Mouse (Mus musculus) heart, embryonic 15.5 days (tissue): ENCODE data around the gene Dscam. TPM values are rescaled to one million over a fixed set of nuclear protein-coding genes. Genes with fewer than 3 reads are reported as not detected.

Experiments used
- ATAC-seq: fragments of 200-750 bp; cut with Nextera tagmentation; replicated peaks from 2 replicates; pipeline ENCODE4 v1.8.0; 2017; ENCODE audit warnings: low read depth, moderate TSS enrichment; ENCODE audit not compliant: insufficient number of reproducible peaks, insufficient read depth, low FRiP score
- H3K27ac ChIP-seq: fragments of 300-500 bp; sonication (generic); 2 replicates; pipeline ENCODE4 v1.5.1; 2015; ENCODE audit warnings: mild to moderate bottlenecking, inconsistent platforms
- H3K27me3 ChIP-seq: fragments of 300-500 bp; sonication (generic); 2 replicates; pipeline ENCODE4 v1.6.1; 2015; ENCODE audit warnings: inconsistent platforms
- H3K36me3 ChIP-seq: fragments of 300-500 bp; sonication (generic); 2 replicates; pipeline ENCODE4 v1.6.1; 2015; ENCODE audit warnings: mild to moderate bottlenecking, inconsistent platforms
- H3K4me1 ChIP-seq: fragments of 300-500 bp; sonication (generic); replicated peaks from 2 replicates; pipeline ENCODE4 v1.6.1; 2015; ENCODE audit warnings: inconsistent platforms
- H3K4me2 ChIP-seq: fragments of 300-500 bp; sonication (generic); 2 replicates; pipeline ENCODE4 v1.6.1; 2015; ENCODE audit warnings: inconsistent platforms, mild to moderate bottlenecking, moderate library complexity
- H3K4me3 ChIP-seq: fragments of 300-500 bp; sonication (generic); 2 replicates; pipeline ENCODE4 v1.5.1; 2015; ENCODE audit warnings: mild to moderate bottlenecking, inconsistent platforms
- H3K9ac ChIP-seq: fragments of 300-500 bp; sonication (generic); 2 replicates; pipeline ENCODE4 v1.6.1; 2015; ENCODE audit warnings: mild to moderate bottlenecking, inconsistent platforms
- H3K9me3 ChIP-seq: fragments of 300-500 bp; sonication (generic); replicated peaks from 2 replicates; pipeline ENCODE4 v1.6.1; 2016; ENCODE audit warnings: inconsistent platforms
- WGBS: fragments of 180-500 bp; shearing (Covaris S2); methylation state at CpG from one replicate; pipeline ENCODE4 v1.1.7; 2015; ENCODE audit warnings: mixed read lengths; 5-methylcytosine and 5-hydroxymethylcytosine counted together
- polyA plus RNA-seq: library from polyadenylated mRNA; unstranded; fragments of >200 nt; fragmentation: Nextera tagmentation; extraction: Ambion mirVana; gene quantifications from 2 replicates; pipeline ENCODE4 v1.2.1, GENCODE M21; 2015

Dscam gene
- polyA plus RNA-seq, 1 experiment from 2014 or later: not detected

- no peaks in the 10 kb centered on the region for H3K27me3 ChIP-seq
- H3K4me1 ChIP-seq: no peaks in the 10 kb centered on the region
- no peak overlapping the region for H3K27ac ChIP-seq
- no peaks in the 10 kb centered on the region for H3K36me3 ChIP-seq
- ATAC-seq: no peak
- WGBS: 82% methylated on average over 5 of the region's 5 CpGs
- H3K9ac ChIP-seq: no peak overlapping the region
- no peak overlapping the region for H3K4me2 ChIP-seq
- no peak overlapping the region for H3K4me3 ChIP-seq
- no peaks in the 10 kb centered on the region for H3K9me3 ChIP-seq
Measured at GRCm38 (mm10) chr16:96629623-96630022, 540.9 kb downstream of the Dscam start.

- H3K27ac ChIP-seq: no peak overlapping the region
- H3K9ac ChIP-seq: no peak overlapping the region
- no peaks in the 10 kb centered on the region for H3K9me3 ChIP-seq
- H3K4me1 ChIP-seq: no peaks in the 10 kb centered on the region; the same call in 1 of the 2 replicates
- no peaks in the 10 kb centered on the region for H3K36me3 ChIP-seq
- no peak overlapping the region for H3K4me3 ChIP-seq
- no peak overlapping the region for H3K4me2 ChIP-seq
- 64% methylated on average over 4 of the region's 4 CpGs for WGBS
- no peak for ATAC-seq
- H3K27me3 ChIP-seq: no peaks in the 10 kb centered on the region
Measured at GRCm38 (mm10) chr16:96625468-96625867, 545.1 kb downstream of the Dscam start.

- Histone ChIP-seq H3K9ac (no peak overlapping the region), H3K27me3 (no peaks in the 10 kb centered on the region), H3K9me3 (no peaks in the 10 kb centered on the region), H3K4me1 (no peaks in the 10 kb centered on the region; the same call in 1 of the 2 replicates), H3K36me3 (no peaks in the 10 kb centered on the region), H3K4me2 (no peak overlapping the region), H3K4me3 (no peak overlapping the region), H3K27ac (no peak overlapping the region)
- WGBS: 57% methylated on average over 7 of the region's 7 CpGs
- ATAC-seq: no peak
Measured at GRCm38 (mm10) chr16:96624570-96625411, 545.8 kb downstream of the Dscam start.

GRCm38 (mm10) chr16:96620861-96621260, 549.7 kb downstream of the Dscam start:
- Histone ChIP-seq H3K9ac (no peak overlapping the region), H3K27ac (no peak overlapping the region), H3K4me1 (no peaks in the 10 kb centered on the region; the same call in 1 of the 2 replicates), H3K27me3 (no peaks in the 10 kb centered on the region), H3K4me3 (no peak overlapping the region), H3K4me2 (no peak overlapping the region), H3K36me3 (no peaks in the 10 kb centered on the region), H3K9me3 (no peaks in the 10 kb centered on the region)
- 89% methylated on average over 6 of the region's 6 CpGs for WGBS
- ATAC-seq: no peak

GRCm38 (mm10) chr16:96620402-96620801, 550.1 kb downstream of the Dscam start:
- H3K27me3 ChIP-seq: no peaks in the 10 kb centered on the region
- H3K27ac ChIP-seq: no peak overlapping the region
- H3K36me3 ChIP-seq: no peaks in the 10 kb centered on the region
- no peak overlapping the region for H3K4me2 ChIP-seq
- H3K9ac ChIP-seq: no peak overlapping the region
- no peak; the same call in 1 of the 2 replicates for ATAC-seq
- H3K4me1 ChIP-seq: no peaks in the 10 kb centered on the region; the same call in 1 of the 2 replicates
- WGBS: 49% methylated on average over 5 of the region's 5 CpGs
- no peaks in the 10 kb centered on the region for H3K9me3 ChIP-seq
- H3K4me3 ChIP-seq: no peak overlapping the region

GRCm38 (mm10) chr16:96617772-96618171, 552.8 kb downstream of the Dscam start:
- Histone ChIP-seq H3K36me3 (no peaks in the 10 kb centered on the region), H3K9me3 (no peaks in the 10 kb centered on the region), H3K9ac (no peak overlapping the region), H3K27me3 (no peaks in the 10 kb centered on the region), H3K4me2 (no peak overlapping the region), H3K4me1 (no peaks in the 10 kb centered on the region; the same call in 1 of the 2 replicates), H3K27ac (no peak overlapping the region), H3K4me3 (no peak overlapping the region)
- WGBS: 42% methylated on average over 4 of the region's 4 CpGs
- ATAC-seq: no peak

GRCm38 (mm10) chr16:96613275-96613674, 557.3 kb downstream of the Dscam start:
- Histone ChIP-seq H3K27me3 (no peaks in the 10 kb centered on the region), H3K27ac (no peak overlapping the region), H3K4me2 (no peak overlapping the region), H3K9ac (no peak overlapping the region), H3K36me3 (no peaks in the 10 kb centered on the region), H3K9me3 (no peaks in the 10 kb centered on the region), H3K4me3 (no peak overlapping the region), H3K4me1 (no peaks in the 10 kb centered on the region)
- 62% methylated on average over 4 of the region's 4 CpGs for WGBS
- ATAC-seq: no peak

- WGBS: 85% methylated on average over 1 of the region's 1 CpGs
- Histone ChIP-seq H3K4me2 (no peak overlapping the region), H3K4me1 (no peaks in the 10 kb centered on the region), H3K9me3 (no peaks in the 10 kb centered on the region), H3K36me3 (no peaks in the 10 kb centered on the region), H3K27me3 (no peaks in the 10 kb centered on the region), H3K9ac (no peak overlapping the region), H3K27ac (no peak overlapping the region), H3K4me3 (no peak overlapping the region)
- ATAC-seq: no peak
Measured at GRCm38 (mm10) chr16:96610806-96611205, 559.7 kb downstream of the Dscam start.

GRCm38 (mm10) chr16:96602206-96602605, 568.3 kb downstream of the Dscam start:
- Histone ChIP-seq H3K4me2 (no peak overlapping the region), H3K9me3 (no peaks in the 10 kb centered on the region), H3K4me1 (no peaks in the 10 kb centered on the region), H3K36me3 (no peaks in the 10 kb centered on the region), H3K27ac (no peak overlapping the region), H3K4me3 (no peak overlapping the region), H3K27me3 (peaks cover 5% of the 10 kb centered on the region; the same call in 1 of the 2 replicates), H3K9ac (no peak overlapping the region)
- no peak for ATAC-seq
- WGBS: 55% methylated on average over 2 of the region's 2 CpGs

GRCm38 (mm10) chr16:96600791-96601190, 569.8 kb downstream of the Dscam start:
- no peaks in the 10 kb centered on the region for H3K4me1 ChIP-seq
- H3K9me3 ChIP-seq: no peaks in the 10 kb centered on the region
- ATAC-seq: no peak
- no peak overlapping the region for H3K4me2 ChIP-seq
- H3K36me3 ChIP-seq: no peaks in the 10 kb centered on the region
- no peak overlapping the region for H3K4me3 ChIP-seq
- H3K27ac ChIP-seq: no peak overlapping the region
- no peak overlapping the region for H3K9ac ChIP-seq
- 86% methylated on average over 11 of the region's 11 CpGs for WGBS
- peaks cover 5% of the 10 kb centered on the region; the same call in 1 of the 2 replicates for H3K27me3 ChIP-seq

- no peak overlapping the region for H3K4me2 ChIP-seq
- no peak for ATAC-seq
- no peaks in the 10 kb centered on the region for H3K36me3 ChIP-seq
- H3K27me3 ChIP-seq: 0 out of 2 replicates have a peak, but pooled peaks cover 5% of the 10 kb centered on the region
- H3K27ac ChIP-seq: no peak overlapping the region
- WGBS: 68% methylated on average over 3 of the region's 3 CpGs
- H3K9ac ChIP-seq: no peak overlapping the region
- no peaks in the 10 kb centered on the region for H3K4me1 ChIP-seq
- H3K9me3 ChIP-seq: no peaks in the 10 kb centered on the region
- no peak overlapping the region for H3K4me3 ChIP-seq
Measured at GRCm38 (mm10) chr16:96599401-96600060, 571.0 kb downstream of the Dscam start.
